Mouse (Mus musculus) heart, embryonic 12.5 days (tissue): ENCODE measurements at regions not wholly inside any gene's neighbourhood (a gene's known extent, or its start where the extent isn't known, plus 50 kb on each side); places are given as distances from the start of the nearest gene placed in this dataset.

ENCODE experiments used
- ATAC-seq: fragments of 200-750 bp; cut with Nextera tagmentation; 2 replicates; pipeline ENCODE4 v1.8.0; 2017; ENCODE audit warnings: moderate TSS enrichment, moderate library complexity; ENCODE audit not compliant: insufficient number of reproducible peaks, low FRiP score
- H3K27ac ChIP-seq: fragments of 300-500 bp; sonication (generic); 2 replicates; pipeline ENCODE4 v1.5.1; 2016; ENCODE audit warnings: mild to moderate bottlenecking, moderate library complexity; ENCODE audit not compliant: poor library complexity, severe bottlenecking
- H3K27me3 ChIP-seq: fragments of 300-500 bp; sonication (generic); replicated peaks from 2 replicates; pipeline ENCODE4 v1.6.1; 2016; ENCODE audit warnings: mild to moderate bottlenecking, moderate library complexity
- H3K36me3 ChIP-seq: fragments of 300-500 bp; sonication (generic); 2 replicates; pipeline ENCODE4 v1.6.1; 2016; ENCODE audit warnings: mild to moderate bottlenecking, moderate library complexity
- H3K4me1 ChIP-seq: fragments of 300-500 bp; sonication (generic); replicated peaks from 2 replicates; pipeline ENCODE4 v1.6.1; 2016; ENCODE audit warnings: mild to moderate bottlenecking
- H3K4me2 ChIP-seq: fragments of 300-500 bp; sonication (generic); 2 replicates; pipeline ENCODE4 v1.6.1; 2016; ENCODE audit warnings: mild to moderate bottlenecking, moderate library complexity
- H3K4me3 ChIP-seq: fragments of 300-500 bp; sonication (generic); 2 replicates; pipeline ENCODE4 v1.5.1; 2016; ENCODE audit warnings: mild to moderate bottlenecking
- H3K9ac ChIP-seq: fragments of 300-500 bp; sonication (generic); 2 replicates; pipeline ENCODE4 v1.6.1; 2016; ENCODE audit warnings: mild to moderate bottlenecking, moderate library complexity
- H3K9me3 ChIP-seq: fragments of 300-500 bp; sonication (generic); replicated peaks from 2 replicates; pipeline ENCODE4 v1.6.1; 2016; ENCODE audit warnings: mild to moderate bottlenecking, moderate library complexity
- WGBS: fragments of 180-500 bp; shearing (Covaris S2); methylation state at CpG from one replicate; pipeline ENCODE4 v1.1.7; 2016; 5-methylcytosine and 5-hydroxymethylcytosine counted together

DNA sequence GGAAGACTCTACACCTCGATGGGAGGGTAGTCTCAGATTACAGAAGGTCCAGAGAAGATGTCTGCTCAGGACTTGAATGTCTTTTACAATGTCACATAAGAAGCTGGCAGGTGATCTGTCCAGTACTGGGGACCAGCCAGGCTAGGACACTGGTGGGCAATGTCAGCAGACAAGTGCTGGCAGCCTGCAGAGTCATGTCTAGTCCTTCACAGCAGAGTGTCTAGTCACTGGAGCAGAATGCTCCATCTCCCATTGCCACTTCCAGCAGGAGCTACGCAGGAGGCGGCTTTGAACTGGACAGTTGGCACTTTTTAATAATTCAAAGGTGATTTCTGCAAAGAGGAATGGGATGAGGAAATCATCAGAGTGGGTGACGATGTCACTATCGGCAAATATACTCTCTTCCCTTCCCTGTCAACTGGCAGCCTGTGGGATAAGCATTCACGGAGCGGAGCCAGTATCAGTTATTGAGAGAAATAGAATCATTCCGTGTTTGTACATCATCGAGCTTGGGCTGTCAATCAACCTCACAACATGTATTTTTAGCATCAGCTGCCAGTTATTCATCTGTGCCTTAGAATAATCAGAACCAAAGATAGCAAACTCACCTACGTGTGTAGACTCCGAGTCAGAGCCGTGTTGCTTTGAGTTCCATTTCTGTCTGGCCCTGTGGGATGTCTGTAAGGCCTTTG lies 268.6 kb downstream of the Rps24 start:
- no peak for ATAC-seq
- Histone ChIP-seq H3K9me3 (no peaks in the 10 kb centered on the region), H3K9ac (no peak overlapping the region), H3K4me3 (no peak overlapping the region), H3K36me3 (no peaks in the 10 kb centered on the region), H3K27me3 (no peaks in the 10 kb centered on the region), H3K27ac (no peak overlapping the region), H3K4me1 (peaks cover 45% of the 10 kb centered on the region), H3K4me2 (no peak overlapping the region)
- 73% methylated on average over 12 of the region's 12 CpGs for WGBS

DNA sequence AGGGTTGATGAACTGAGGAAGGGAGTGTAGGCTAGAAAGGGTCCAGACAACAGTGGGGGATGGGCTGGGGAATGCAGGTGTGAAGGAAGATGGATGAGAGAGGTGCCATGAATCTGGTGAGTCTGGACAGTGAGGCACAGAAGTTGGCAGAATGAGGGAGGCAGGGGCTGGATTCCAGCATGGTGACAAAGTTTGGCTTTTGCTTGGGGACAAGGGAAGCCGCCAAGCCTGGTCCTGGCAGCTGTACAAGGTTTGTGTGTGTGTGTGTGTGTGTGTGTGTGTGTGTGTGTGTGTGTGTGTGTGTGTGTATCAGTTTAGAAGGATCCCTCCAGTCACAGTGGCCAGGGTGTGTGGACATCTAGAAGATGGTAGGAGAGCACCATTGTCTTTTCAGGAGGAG lies 270.4 kb downstream of the Rps24 start:
- peaks cover 33% of the 10 kb centered on the region for H3K4me1 ChIP-seq
- ATAC-seq = no peak
- H3K27me3 ChIP-seq = 0 out of 2 replicates have a peak, but pooled peaks cover 3% of the 10 kb centered on the region
- H3K4me2 ChIP-seq = no peak overlapping the region
- H3K27ac ChIP-seq = peak overlapping the region; percentile 55
- H3K36me3 ChIP-seq = no peaks in the 10 kb centered on the region
- WGBS = 47% methylated on average over 1 of the region's 1 CpGs
- no peak overlapping the region for H3K4me3 ChIP-seq
- H3K9me3 ChIP-seq = no peaks in the 10 kb centered on the region
- H3K9ac ChIP-seq = no peak overlapping the region

DNA sequence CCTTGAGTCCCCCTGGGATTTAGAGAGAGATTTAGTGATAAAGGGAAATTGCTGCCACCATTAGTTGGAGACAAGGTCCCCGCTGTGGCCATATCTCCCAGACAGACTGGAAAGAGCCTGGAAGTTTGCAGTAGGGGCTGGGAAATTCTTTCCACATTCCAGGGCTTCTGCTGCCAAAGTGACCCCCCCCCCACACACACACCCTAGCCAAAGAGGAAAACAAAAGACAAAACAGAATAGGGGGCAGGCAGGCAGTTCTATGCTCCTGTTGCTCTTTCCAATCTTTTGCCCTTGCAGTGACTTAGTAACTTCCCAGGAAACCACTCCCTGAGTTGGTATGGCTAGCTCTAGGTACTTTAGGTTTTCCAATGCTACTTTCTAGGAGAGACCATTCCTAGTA lies 270.9 kb downstream of the Rps24 start:
- Histone ChIP-seq H3K4me2 (no peak overlapping the region), H3K9ac (no peak overlapping the region), H3K9me3 (no peaks in the 10 kb centered on the region), H3K36me3 (no peaks in the 10 kb centered on the region), H3K4me3 (no peak overlapping the region), H3K27ac (peak overlapping the region; percentile 55), H3K4me1 (peaks cover 34% of the 10 kb centered on the region), H3K27me3 (0 out of 2 replicates have a peak, but pooled peaks cover 8% of the 10 kb centered on the region)
- peak; percentile 37; the same call in 1 of the 2 replicates for ATAC-seq
- WGBS = 12% methylated on average over 1 of the region's 1 CpGs

DNA sequence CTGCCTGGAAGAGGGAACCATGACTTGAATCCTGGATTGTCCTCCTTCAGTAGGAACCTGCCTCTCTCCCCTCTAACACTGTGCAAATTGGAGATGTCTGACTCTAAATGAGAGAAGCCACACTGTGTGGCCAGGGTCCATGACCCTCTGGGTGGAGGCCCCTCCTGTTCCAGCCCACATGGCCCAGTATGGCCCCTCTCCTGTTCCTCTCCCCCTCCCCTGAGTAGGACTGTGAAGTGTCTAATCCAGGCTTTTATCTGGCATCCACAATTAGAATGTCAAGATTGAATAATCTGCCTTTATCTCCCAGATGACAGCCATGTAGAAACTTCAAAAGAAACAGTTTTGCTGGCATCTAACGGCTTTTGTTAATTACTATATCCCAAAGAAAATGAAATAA lies 274.0 kb downstream of the Rps24 start:
- Histone ChIP-seq H3K4me3 (no peak overlapping the region), H3K4me2 (no peak overlapping the region), H3K4me1 (peaks cover 33% of the 10 kb centered on the region), H3K9ac (no peak overlapping the region), H3K9me3 (no peaks in the 10 kb centered on the region), H3K36me3 (no peaks in the 10 kb centered on the region), H3K27me3 (0 out of 2 replicates have a peak, but pooled peaks cover 11% of the 10 kb centered on the region), H3K27ac (no peak overlapping the region)
- ATAC-seq = no peak
- 55% methylated on average over 1 of the region's 1 CpGs for WGBS

DNA sequence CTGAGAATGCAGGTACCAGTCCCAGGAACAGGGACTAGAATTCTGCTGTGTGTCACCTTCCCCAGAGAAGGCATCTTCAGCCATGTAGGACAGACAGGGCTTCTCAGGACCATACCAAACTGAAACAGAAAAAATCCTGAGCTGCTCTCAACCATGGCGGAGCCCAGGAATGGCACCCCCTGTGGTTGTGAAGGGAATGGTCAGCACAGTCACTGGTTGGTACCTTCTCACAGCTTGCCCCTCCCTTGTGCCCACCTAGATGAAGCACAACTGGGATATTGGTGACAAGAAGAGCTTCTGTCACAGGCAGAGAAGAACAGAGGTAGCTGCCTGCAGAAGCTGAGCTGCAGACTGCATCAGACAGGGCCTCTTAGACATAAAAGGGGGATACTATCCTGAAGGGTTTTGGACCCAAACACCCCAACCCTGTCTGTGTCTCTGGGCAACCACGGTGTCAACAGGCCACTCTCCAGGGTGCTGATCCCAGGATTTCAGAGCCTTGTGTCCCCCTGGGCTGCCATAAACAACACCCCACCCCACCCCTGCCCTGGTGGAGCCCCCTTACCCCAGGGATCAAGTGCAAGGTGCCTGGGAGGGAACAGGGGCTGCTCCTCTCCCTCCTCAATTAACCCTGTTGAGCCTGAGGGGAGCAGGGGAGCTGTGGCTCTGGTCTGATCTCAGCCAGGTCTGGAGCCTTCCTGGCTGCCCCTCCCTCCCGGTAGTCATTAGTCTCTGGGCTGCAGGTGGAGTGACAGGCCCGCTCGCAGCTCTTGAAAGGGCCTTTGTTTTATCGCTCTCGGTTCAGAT lies 275.7 kb downstream of the Rps24 start:
- H3K9ac ChIP-seq = no peak overlapping the region
- no peak overlapping the region for H3K4me2 ChIP-seq
- no peak overlapping the region for H3K4me3 ChIP-seq
- H3K27ac ChIP-seq = no peak overlapping the region
- ATAC-seq = no peak
- no peaks in the 10 kb centered on the region for H3K36me3 ChIP-seq
- H3K9me3 ChIP-seq = no peaks in the 10 kb centered on the region
- WGBS = 16% methylated on average over 7 of the region's 7 CpGs
- H3K4me1 ChIP-seq = peaks cover 19% of the 10 kb centered on the region
- 0 out of 2 replicates have a peak, but pooled peaks cover 11% of the 10 kb centered on the region for H3K27me3 ChIP-seq

DNA sequence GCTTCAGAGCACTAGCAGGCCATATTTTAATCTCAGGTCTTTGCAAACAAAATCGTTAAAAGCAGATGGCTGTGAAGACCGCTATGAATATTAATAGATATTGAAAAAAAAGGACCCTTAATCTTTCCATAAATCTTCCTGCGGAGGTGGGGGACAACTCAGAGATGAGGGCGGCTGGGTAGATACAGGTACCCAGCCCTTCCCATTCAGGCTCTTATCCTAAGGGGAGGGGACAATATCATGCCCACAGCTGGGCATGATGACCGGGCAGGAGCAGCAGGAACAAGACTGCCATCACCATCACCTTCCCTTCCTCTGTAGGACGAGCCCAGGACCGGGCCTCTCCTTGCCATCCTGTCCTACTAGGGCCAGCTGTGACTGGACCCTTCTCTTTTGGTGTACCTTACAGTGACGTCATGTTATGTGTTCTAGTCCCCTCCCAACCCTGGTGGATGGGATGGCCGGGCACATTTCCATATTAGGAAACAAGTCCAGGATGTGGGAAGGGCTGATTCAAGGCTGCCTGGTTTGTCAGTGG lies 276.4 kb downstream of the Rps24 start:
- 0 out of 2 replicates have a peak, but pooled peaks cover 11% of the 10 kb centered on the region for H3K27me3 ChIP-seq
- H3K9me3 ChIP-seq = no peaks in the 10 kb centered on the region
- no peaks in the 10 kb centered on the region for H3K36me3 ChIP-seq
- no peak overlapping the region for H3K4me2 ChIP-seq
- no peak overlapping the region for H3K27ac ChIP-seq
- no peak overlapping the region for H3K4me3 ChIP-seq
- WGBS = 59% methylated on average over 9 of the region's 9 CpGs
- no peak for ATAC-seq
- H3K9ac ChIP-seq = no peak overlapping the region
- peaks cover 12% of the 10 kb centered on the region for H3K4me1 ChIP-seq

DNA sequence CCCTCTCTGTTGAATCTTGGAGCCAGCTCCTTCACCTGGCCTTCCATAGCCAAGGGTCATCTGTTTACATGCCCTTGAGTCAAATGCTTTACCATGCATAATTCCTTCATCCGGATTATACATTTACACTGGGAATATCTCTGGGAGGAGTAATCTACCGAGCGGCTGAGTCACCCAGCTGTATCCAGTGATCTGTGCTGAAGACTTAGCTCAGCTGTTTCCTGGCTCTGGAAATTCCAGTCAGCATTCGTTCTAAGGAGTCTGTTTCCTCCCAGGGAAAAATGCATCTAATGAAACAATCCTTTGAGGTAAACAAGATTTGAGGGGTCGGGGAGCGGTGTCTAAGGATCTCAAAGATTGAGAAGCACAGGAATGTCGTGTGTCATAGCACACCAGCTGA lies 276.9 kb downstream of the Rps24 start:
- no peak overlapping the region for H3K9ac ChIP-seq
- H3K36me3 ChIP-seq = no peaks in the 10 kb centered on the region
- WGBS = 47% methylated on average over 7 of the region's 7 CpGs
- H3K4me2 ChIP-seq = no peak overlapping the region
- no peaks in the 10 kb centered on the region for H3K9me3 ChIP-seq
- H3K4me1 ChIP-seq = peaks cover 9% of the 10 kb centered on the region
- no peak for ATAC-seq
- H3K4me3 ChIP-seq = no peak overlapping the region
- H3K27me3 ChIP-seq = 0 out of 2 replicates have a peak, but pooled peaks cover 11% of the 10 kb centered on the region
- no peak overlapping the region for H3K27ac ChIP-seq

DNA sequence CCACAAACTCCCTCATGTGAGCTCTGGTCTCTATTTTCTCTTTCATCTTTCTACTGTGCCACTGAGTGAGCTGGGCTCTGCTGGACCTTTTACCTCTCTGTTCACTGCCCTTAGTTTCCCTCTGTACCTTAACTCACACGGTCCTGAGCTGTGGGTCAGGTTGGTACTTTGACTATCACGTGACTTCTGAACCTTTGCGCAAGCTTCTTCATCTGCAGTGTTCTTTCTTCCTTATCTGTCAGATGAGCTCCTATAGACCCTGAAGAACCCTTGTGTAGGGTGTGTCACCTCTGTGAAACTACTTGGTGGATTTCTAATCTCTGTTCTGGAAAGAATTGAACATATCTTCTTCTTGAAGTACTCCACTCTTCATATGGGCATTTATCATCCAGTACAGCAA lies 279.3 kb downstream of the Rps24 start:
- Histone ChIP-seq H3K4me2 (no peak overlapping the region), H3K27ac (no peak overlapping the region), H3K4me1 (peaks cover 19% of the 10 kb centered on the region), H3K36me3 (no peaks in the 10 kb centered on the region), H3K4me3 (no peak overlapping the region), H3K27me3 (0 out of 2 replicates have a peak, but pooled peaks cover 11% of the 10 kb centered on the region), H3K9me3 (no peaks in the 10 kb centered on the region), H3K9ac (no peak overlapping the region)
- no peak for ATAC-seq
- WGBS = 80% methylated on average over 3 of the region's 3 CpGs

GRCm38 (mm10) chr14:24766690-24767089 lies 279.8 kb downstream of the Rps24 start:
- Histone ChIP-seq H3K4me2 (no peak overlapping the region), H3K4me3 (no peak overlapping the region), H3K9ac (no peak overlapping the region), H3K9me3 (no peaks in the 10 kb centered on the region), H3K36me3 (no peaks in the 10 kb centered on the region), H3K27ac (no peak overlapping the region), H3K27me3 (0 out of 2 replicates have a peak, but pooled peaks cover 11% of the 10 kb centered on the region), H3K4me1 (peaks cover 19% of the 10 kb centered on the region)
- ATAC-seq = no peak
- 73% methylated on average over 2 of the region's 2 CpGs for WGBS

GRCm38 (mm10) chr14:24767316-24767715 lies 280.4 kb downstream of the Rps24 start:
- Histone ChIP-seq H3K4me2 (no peak overlapping the region), H3K36me3 (no peaks in the 10 kb centered on the region), H3K9ac (no peak overlapping the region), H3K27ac (no peak overlapping the region), H3K4me3 (no peak overlapping the region), H3K9me3 (no peaks in the 10 kb centered on the region), H3K27me3 (0 out of 2 replicates have a peak, but pooled peaks cover 8% of the 10 kb centered on the region), H3K4me1 (peaks cover 19% of the 10 kb centered on the region)
- no peak for ATAC-seq
- 74% methylated on average over 5 of the region's 5 CpGs for WGBS

DNA sequence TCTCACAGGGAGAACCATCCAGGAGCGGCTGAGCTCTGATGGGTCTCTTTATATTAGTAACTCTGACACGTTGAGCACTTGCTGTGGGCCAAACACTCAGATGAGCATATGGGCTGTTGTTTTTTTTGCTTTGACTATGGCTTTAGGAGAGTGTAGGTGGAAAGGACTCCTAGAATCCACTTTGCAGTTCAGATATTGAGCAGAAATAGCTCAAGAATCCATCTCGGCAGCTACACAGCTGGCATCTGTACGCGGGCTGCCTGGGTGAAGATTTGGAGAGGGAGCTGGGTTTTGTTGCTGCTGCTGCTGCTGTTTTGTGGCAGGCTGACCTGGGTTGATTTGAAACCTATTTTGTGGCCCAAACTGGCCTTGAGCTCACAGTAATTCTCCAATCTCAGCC lies 281.0 kb downstream of the Rps24 start:
- ATAC-seq = no peak
- Histone ChIP-seq H3K4me1 (peaks cover 16% of the 10 kb centered on the region), H3K4me2 (no peak overlapping the region), H3K27ac (no peak overlapping the region), H3K9ac (no peak overlapping the region), H3K4me3 (no peak overlapping the region), H3K9me3 (no peaks in the 10 kb centered on the region), H3K27me3 (0 out of 2 replicates have a peak, but pooled peaks cover 4% of the 10 kb centered on the region), H3K36me3 (no peaks in the 10 kb centered on the region)
- 75% methylated on average over 5 of the region's 5 CpGs for WGBS
